Mouse (Mus musculus) forebrain, embryonic 10.5 days (tissue): ENCODE measurements around the gene Atl1. TPM values are rescaled to one million over a fixed set of nuclear protein-coding genes. Genes with fewer than 3 reads are reported as not detected.

Experiments used
- DNase-seq: peaks from one replicate; pipeline ENCODE4 v3.0.0-alpha.2; 2017; ENCODE audit warnings: low spot score; ENCODE audit errors: extremely low spot score
- H3K27ac ChIP-seq: fragments of 300-500 bp; sonication (generic); 2 replicates; pipeline ENCODE4 v1.5.1; 2016; ENCODE audit warnings: mild to moderate bottlenecking
- H3K27me3 ChIP-seq: fragments of 300-500 bp; sonication (generic); 2 replicates; pipeline ENCODE4 v1.6.1; 2016; ENCODE audit warnings: mild to moderate bottlenecking; ENCODE audit not compliant: poor library complexity, severe bottlenecking
- H3K36me3 ChIP-seq: fragments of 300-500 bp; sonication (generic); replicated peaks from 2 replicates; pipeline ENCODE4 v1.6.1; 2016; ENCODE audit warnings: mild to moderate bottlenecking, moderate library complexity
- H3K4me1 ChIP-seq: fragments of 300-500 bp; sonication (generic); 2 replicates; pipeline ENCODE4 v1.6.1; 2016
- H3K4me3 ChIP-seq: fragments of 300-500 bp; sonication (generic); 2 replicates; pipeline ENCODE4 v1.5.1; 2016; ENCODE audit warnings: mild to moderate bottlenecking, moderate library complexity
- H3K9me3 ChIP-seq: fragments of 300-500 bp; sonication (generic); 2 replicates; pipeline ENCODE4 v1.6.1; 2016; ENCODE audit warnings: mild to moderate bottlenecking, moderate library complexity
- WGBS: fragments of 180-500 bp; shearing (Covaris S2); methylation state at CpG from one replicate; pipeline ENCODE4 v1.1.7; 2016; 5-methylcytosine and 5-hydroxymethylcytosine counted together
- polyA plus RNA-seq: library from polyadenylated mRNA; unstranded; fragments of >200 nt; fragmentation: Nextera tagmentation; extraction: Ambion mirVana; gene quantifications from 2 replicates; pipeline ENCODE4 v1.2.1, GENCODE M21; 2016

The Atl1 gene
- polyA plus RNA-seq, 1 experiment from 2014 or later, result 12.7 TPM

DNA sequence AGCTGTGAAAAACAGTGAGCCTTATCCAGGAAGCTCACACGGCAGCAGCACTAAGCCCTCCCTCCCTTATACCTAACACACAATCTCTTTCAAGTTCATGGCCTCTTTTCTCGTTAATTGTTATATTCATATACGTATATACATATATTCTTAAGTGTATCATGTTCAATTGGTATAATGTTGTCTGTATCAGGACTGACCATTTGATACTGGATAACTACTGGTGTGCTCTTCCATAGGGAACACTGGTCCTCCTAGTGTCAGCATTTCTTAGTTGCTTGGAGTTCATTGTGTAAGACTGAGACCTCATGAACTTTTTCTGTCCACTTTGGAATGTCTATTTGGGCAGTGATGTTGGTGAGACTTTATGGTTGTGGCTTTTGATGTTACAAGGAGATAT lies 30.7 kb downstream of the Atl1 start:
- DNase-seq, result no peak
- H3K36me3 ChIP-seq, result no peaks in the 10 kb centered on the region
- no peak overlapping the region for H3K4me3 ChIP-seq
- 86% methylated on average over 3 of the region's 3 CpGs for WGBS
- no peaks in the 10 kb centered on the region for H3K4me1 ChIP-seq
- no peaks in the 10 kb centered on the region for H3K27me3 ChIP-seq
- H3K9me3 ChIP-seq, result no peaks in the 10 kb centered on the region
- no peak overlapping the region for H3K27ac ChIP-seq

DNA sequence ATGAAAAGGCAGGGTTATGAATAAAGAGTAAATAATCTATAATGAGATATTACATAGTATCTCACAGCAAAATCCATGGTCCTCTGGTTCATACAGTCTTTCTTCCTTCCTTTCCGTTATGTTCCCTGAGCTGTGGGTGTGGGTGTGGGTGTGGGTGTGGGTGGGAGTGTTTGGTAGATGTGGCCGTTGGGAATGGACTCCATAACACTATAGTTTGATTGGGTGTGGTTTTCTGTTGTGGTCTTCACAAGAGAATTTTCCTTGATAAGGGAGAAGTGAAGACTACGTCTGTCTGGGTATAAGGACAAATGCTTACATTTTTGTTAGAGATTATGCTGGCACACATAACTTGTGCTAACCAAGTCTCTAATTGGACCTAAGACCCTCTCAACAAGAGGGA lies 31.2 kb downstream of the Atl1 start:
- WGBS, result 69% methylated on average over 3 of the region's 3 CpGs
- H3K27me3 ChIP-seq, result no peaks in the 10 kb centered on the region
- H3K4me1 ChIP-seq, result no peaks in the 10 kb centered on the region
- no peaks in the 10 kb centered on the region for H3K36me3 ChIP-seq
- H3K9me3 ChIP-seq, result no peaks in the 10 kb centered on the region
- no peak for DNase-seq
- H3K27ac ChIP-seq, result no peak overlapping the region
- H3K4me3 ChIP-seq, result no peak overlapping the region

DNA sequence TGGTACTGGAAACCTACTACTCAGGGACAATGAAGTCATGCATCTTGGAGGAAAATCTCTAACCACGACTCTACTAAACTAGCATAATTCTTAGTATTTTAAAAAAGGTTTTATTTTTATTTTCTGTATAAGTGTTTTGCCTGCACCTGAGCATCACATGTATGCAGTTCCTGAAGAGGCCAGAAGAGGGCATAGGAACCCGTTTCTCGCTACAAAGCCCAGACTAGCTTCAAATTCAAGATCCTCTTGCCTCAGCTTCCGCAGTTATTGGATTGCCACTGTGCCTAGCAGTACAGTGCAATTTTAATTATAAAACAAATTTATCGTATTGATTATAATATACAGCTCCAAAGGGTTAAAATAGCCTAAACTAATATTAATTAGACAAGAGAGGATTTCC lies 31.6 kb downstream of the Atl1 start:
- Histone ChIP-seq H3K4me1 (no peaks in the 10 kb centered on the region), H3K9me3 (no peaks in the 10 kb centered on the region), H3K27ac (no peak overlapping the region), H3K36me3 (no peaks in the 10 kb centered on the region), H3K4me3 (no peak overlapping the region), H3K27me3 (no peaks in the 10 kb centered on the region)
- peak; percentile 22 for DNase-seq
- WGBS, result 16% methylated on average over 5 of the region's 5 CpGs

DNA sequence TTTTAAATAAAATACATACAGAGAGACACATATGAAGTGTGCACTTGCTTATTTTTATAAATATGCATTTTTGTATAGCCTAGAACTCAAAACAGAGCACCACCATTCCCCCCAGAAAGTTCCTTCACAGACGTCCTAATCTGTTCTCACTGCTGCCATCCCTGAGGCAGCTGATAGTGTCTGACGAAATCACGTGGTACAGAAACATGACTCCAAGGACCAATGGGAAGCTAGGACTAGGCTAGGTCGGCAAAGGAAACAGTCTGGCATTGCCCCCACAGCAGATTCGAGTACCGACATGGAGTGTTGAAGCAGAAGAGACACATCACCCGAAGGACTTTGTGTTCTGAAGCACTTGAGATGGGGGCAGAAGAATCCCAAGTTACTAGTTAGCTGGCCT lies 34.3 kb downstream of the Atl1 start:
- Histone ChIP-seq H3K4me1 (no peaks in the 10 kb centered on the region), H3K27ac (no peak overlapping the region), H3K9me3 (no peaks in the 10 kb centered on the region), H3K4me3 (no peak overlapping the region), H3K36me3 (no peaks in the 10 kb centered on the region), H3K27me3 (no peaks in the 10 kb centered on the region)
- DNase-seq, result no peak
- 54% methylated on average over 7 of the region's 7 CpGs for WGBS

DNA sequence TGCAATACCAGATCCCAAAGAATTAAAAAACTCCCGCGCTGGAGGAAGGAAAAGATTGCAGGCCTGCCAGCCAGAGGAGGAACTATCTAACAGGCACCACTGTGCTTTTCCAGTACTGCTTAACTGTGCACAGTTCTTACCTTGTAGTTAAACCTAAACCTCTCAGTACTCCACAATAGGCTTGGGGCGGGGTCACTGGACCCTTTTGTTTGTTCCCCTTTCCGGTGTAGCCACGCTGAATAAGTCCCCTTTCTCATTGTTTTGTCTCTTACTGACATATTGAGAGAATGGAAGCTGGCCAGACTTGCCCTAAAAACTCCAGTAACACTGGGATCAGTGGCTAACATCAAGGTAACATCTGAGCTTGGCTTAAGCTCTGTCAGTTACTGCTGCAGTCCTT lies 45.3 kb downstream of the Atl1 start:
- Histone ChIP-seq H3K36me3 (peaks cover 4% of the 10 kb centered on the region; the same call in 1 of the 2 replicates), H3K9me3 (no peaks in the 10 kb centered on the region), H3K27ac (no peak overlapping the region), H3K4me1 (peaks cover 8% of the 10 kb centered on the region), H3K4me3 (no peak overlapping the region), H3K27me3 (no peaks in the 10 kb centered on the region)
- DNase-seq, result peak; percentile 15
- WGBS, result 52% methylated on average over 5 of the region's 5 CpGs

DNA sequence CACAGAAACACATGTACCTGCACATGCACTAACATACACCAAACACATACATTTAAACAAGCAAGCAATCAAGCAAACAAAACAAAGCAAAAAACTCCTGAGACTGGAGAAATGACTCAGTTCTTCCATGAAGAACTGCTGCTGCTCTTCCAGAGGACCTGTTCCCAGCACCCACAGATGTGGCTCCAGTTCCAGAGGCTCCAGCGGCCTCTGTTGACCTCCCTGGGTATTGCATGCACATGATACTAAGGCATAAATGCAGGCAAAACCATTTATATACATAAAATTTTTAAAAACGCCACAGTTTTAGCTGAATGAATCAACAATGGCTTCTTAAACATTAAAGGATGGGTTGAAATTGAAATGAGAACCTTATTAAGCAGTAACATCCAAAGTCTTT lies 46.9 kb downstream of the Atl1 start:
- H3K36me3 ChIP-seq, result peaks cover 4% of the 10 kb centered on the region; the same call in 1 of the 2 replicates
- H3K4me3 ChIP-seq, result no peak overlapping the region
- H3K27ac ChIP-seq, result no peak overlapping the region
- DNase-seq, result no peak
- peaks cover 8% of the 10 kb centered on the region for H3K4me1 ChIP-seq
- WGBS, result 64% methylated on average over 2 of the region's 2 CpGs
- no peaks in the 10 kb centered on the region for H3K9me3 ChIP-seq
- H3K27me3 ChIP-seq, result no peaks in the 10 kb centered on the region

DNA sequence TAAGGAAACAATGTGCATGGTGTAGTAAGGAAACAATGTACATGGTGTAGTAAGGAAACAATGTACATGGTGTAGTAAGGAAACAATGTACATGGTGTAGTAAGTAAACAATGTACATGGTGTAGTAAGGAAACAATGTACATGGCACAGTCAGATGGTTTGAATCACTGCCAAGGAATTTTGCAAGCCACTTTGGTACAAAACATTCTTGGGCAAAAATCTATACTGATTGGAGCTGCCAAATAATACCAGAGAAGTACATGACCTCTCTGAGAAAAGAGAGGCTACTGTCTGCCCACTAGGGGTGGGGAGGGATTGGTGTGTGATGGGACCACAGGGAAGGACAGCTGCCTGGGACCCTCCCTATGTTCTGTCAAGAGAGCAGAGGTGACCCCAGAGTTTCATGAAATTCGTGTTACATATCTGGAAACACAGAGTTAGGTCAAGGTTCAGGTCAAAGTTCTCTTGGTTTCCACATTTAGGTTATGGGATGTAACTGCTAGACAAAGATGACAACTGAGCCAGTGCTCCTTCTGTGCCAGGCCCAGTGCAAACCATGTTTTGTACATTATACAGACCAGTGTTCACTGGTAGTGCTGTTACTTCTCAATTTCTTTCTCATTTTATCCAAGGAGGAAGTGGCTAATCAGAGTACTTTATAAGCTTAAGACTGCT lies 49.4 kb downstream of the Atl1 start:
- H3K4me3 ChIP-seq, result no peak overlapping the region
- DNase-seq, result no peak
- H3K27ac ChIP-seq, result no peak overlapping the region
- no peaks in the 10 kb centered on the region for H3K9me3 ChIP-seq
- WGBS, result 56% methylated on average over 1 of the region's 1 CpGs
- no peaks in the 10 kb centered on the region for H3K27me3 ChIP-seq
- peaks cover 4% of the 10 kb centered on the region; the same call in 1 of the 2 replicates for H3K36me3 ChIP-seq
- H3K4me1 ChIP-seq, result peaks cover 8% of the 10 kb centered on the region

DNA sequence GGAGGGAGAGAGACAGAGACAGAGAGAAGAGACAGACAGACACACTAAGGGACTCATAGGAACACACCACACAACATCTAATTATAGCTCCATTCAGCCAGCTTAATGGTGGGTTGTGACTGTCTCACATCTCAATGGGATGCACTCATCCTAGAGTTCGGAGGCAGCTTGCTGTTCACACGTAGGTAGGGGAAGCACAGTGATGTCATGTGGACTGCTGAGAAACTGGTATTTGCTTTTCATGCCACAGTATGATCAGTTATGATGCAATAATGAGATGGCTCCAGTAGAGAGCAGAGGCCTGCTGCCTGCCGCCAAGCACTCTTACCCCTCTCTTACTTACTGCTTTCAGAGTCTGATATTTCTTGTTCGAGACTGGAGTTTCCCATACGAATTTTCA lies 53.4 kb downstream of the Atl1 start:
- 93% methylated on average over 5 of the region's 5 CpGs for WGBS

DNA sequence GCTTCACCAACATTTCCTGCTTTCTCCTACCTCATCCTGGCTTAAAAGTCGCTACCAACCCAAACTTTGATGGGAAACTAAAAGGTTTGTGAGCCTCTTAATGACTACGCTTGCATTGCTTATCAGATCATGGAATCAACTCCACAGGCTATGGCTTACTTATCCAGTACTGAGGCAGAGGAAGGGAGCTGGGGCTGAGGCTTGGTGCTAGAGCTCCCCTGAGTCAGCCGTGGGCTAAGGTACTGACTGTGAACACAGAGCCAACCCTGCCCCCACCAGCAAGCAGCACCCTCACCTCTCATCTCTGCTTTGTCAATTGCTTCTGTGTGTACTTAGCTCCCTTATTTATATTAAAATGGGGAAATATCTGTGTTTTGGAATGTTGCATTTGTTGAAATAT lies 55.1 kb downstream of the Atl1 start:
- H3K36me3 ChIP-seq, result no peaks in the 10 kb centered on the region
- H3K4me1 ChIP-seq, result no peaks in the 10 kb centered on the region
- WGBS, result 86% methylated on average over 3 of the region's 3 CpGs
- H3K9me3 ChIP-seq, result no peaks in the 10 kb centered on the region
- no peaks in the 10 kb centered on the region for H3K27me3 ChIP-seq
- H3K4me3 ChIP-seq, result no peak overlapping the region
- no peak for DNase-seq
- H3K27ac ChIP-seq, result no peak overlapping the region

More for the DNA sequence above, 53.4 kb downstream of the Atl1 start:
- no peak for DNase-seq
- Histone ChIP-seq H3K4me3 (no peak overlapping the region), H3K9me3 (no peaks in the 10 kb centered on the region), H3K36me3 (no peaks in the 10 kb centered on the region), H3K4me1 (no peaks in the 10 kb centered on the region), H3K27ac (no peak overlapping the region), H3K27me3 (no peaks in the 10 kb centered on the region)

DNA sequence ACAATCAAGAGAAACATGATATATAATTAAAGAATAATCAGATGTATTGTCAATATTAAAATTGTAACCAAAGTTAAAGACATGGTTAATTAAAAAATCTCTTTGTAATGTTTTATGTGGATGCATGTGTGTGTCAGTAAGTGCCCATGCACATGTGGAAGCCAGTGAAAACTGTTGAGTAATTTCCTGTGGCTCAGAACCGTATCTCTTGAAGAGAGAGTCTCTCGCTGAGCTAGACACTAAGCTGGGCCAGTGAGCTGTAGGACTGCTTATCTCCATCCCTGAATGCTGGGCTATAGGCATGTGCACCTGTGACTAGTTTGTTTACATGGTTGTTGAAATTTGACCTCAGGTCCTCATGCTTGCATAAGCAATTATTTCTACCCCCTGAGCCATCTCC lies 65.0 kb downstream of the Atl1 start:
- Histone ChIP-seq H3K4me1 (no peaks in the 10 kb centered on the region), H3K36me3 (peaks cover 55% of the 10 kb centered on the region), H3K4me3 (no peak overlapping the region), H3K9me3 (no peaks in the 10 kb centered on the region), H3K27me3 (no peaks in the 10 kb centered on the region), H3K27ac (no peak overlapping the region)
- WGBS, result 90% methylated on average over 2 of the region's 2 CpGs
- no peak for DNase-seq

DNA sequence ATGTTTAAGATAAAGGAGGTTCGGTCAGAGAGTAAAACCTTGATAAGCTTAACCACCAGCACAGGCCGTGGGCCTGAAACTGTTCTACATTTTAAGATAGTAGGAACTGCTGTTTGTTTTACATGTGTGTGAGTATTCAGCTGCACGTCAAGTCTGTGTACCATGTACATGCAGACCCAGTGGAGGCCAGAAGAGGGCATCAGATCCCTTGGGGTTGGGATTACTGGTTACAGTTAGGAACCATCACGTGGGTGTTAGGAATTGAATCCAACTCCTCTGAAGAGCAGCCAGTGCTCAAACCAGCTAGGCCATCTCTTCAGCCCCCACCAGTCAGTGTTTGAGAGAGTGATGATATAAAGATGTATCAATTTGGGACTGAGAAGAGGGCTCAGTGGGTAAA lies 70.1 kb downstream of the Atl1 start:
- 67% methylated on average over 4 of the region's 4 CpGs for WGBS
- no peak overlapping the region for H3K27ac ChIP-seq
- peak; percentile 21 for DNase-seq
- no peak overlapping the region for H3K4me3 ChIP-seq
- H3K4me1 ChIP-seq, result no peaks in the 10 kb centered on the region
- H3K36me3 ChIP-seq, result peaks cover 91% of the 10 kb centered on the region
- H3K27me3 ChIP-seq, result no peaks in the 10 kb centered on the region
- H3K9me3 ChIP-seq, result no peaks in the 10 kb centered on the region

DNA sequence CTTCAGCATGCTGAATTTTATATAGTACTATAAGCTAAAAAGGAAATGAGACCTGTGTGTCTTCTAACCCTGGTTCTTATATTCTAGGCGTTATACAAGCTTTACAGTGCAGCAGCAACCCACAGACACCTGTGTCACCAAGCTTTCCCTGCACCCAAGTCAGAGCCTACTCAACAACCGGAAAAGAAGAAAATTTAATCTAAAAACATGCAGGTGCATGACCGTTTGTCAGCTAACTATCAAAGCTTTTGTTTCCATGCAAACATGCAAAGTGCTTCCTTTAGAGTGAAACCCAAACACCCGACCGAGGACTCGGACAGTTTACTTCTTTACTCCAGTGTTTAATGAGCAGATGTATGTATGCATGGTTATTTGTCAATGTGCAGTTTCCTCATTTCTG lies 70.7 kb downstream of the Atl1 start:
- no peaks in the 10 kb centered on the region for H3K27me3 ChIP-seq
- no peak for DNase-seq
- peaks cover 93% of the 10 kb centered on the region for H3K36me3 ChIP-seq
- H3K4me3 ChIP-seq, result no peak overlapping the region
- H3K27ac ChIP-seq, result no peak overlapping the region
- WGBS, result 92% methylated on average over 6 of the region's 6 CpGs
- H3K9me3 ChIP-seq, result no peaks in the 10 kb centered on the region
- 0 out of 2 replicates have a peak, but pooled peaks cover 1% of the 10 kb centered on the region for H3K4me1 ChIP-seq

DNA sequence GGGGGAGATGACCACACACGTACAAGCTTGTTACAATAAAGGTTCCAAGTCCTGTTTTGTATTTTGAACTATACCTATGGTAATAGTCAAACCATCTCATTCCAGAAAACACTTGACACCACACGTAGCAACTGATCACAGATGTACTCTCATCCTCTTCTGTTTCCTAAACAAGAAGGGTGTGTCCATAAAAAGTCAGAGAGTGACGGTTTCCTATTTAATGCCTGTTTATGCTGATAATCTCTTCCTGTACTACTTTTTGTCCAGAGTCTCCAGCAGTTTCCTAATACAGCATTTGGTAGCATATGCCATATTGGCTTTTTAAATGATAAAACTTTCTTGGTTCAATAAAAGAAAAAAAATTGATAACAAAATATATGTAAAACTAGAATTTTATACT lies 73.2 kb downstream of the Atl1 start:
- Histone ChIP-seq H3K27me3 (no peaks in the 10 kb centered on the region), H3K27ac (no peak overlapping the region), H3K4me1 (0 out of 2 replicates have a peak, but pooled peaks cover 4% of the 10 kb centered on the region), H3K36me3 (peaks cover 98% of the 10 kb centered on the region), H3K9me3 (no peaks in the 10 kb centered on the region), H3K4me3 (no peak overlapping the region)
- 85% methylated on average over 3 of the region's 3 CpGs for WGBS
- no peak for DNase-seq

DNA sequence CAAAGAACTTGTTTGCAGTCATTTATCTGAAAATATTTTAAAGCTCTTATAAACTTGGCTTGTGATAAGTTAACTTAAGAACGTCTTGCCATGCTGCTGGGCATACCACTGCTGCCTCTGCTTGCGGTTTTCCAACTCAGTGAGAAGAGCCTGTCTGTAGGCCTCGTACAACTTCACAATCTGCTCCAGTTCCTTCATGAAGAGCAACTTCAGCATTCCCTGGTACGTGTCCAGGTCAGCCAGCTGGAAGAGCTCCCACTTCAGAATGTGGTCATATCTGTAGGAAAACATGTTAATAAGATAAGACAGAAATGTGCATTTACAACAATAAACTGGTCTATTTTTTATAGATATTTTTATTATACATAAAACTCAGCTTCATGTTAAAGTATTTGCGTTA lies 73.7 kb downstream of the Atl1 start:
- H3K27me3 ChIP-seq, result no peaks in the 10 kb centered on the region
- peaks cover 98% of the 10 kb centered on the region for H3K36me3 ChIP-seq
- 93% methylated on average over 5 of the region's 5 CpGs for WGBS
- DNase-seq, result no peak
- no peak overlapping the region for H3K27ac ChIP-seq
- 0 out of 2 replicates have a peak, but pooled peaks cover 4% of the 10 kb centered on the region for H3K4me1 ChIP-seq
- no peak overlapping the region for H3K4me3 ChIP-seq
- no peaks in the 10 kb centered on the region for H3K9me3 ChIP-seq
